Mouse (Mus musculus) right cerebral cortex, postnatal 25 days (tissue): ENCODE data around the gene Gnaq.

Source experiments
- DNase-seq: peaks from one replicate; pipeline ENCODE4 v3.0.0; 2022

The Gnaq gene

DNA sequence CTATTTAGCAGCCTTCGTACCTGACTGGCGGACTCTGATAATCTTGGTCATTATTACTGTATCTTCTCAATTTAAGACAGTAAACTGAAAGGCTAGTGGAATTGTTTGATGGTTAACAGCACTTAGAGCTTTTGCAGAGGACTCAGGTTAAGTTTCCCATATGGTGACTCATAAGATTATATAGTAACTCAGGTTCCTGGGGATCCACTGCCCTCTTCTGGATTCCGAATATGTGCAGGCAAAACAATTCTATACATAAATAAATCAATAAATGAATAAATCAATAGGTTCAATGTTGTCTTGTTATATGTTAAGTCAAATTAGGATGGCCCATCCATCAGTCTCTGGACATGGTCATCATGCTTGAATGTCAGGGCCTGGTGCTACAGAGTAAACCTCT, 191.6 kb downstream of the Gnaq start:
- DNase-seq: no peak

DNA sequence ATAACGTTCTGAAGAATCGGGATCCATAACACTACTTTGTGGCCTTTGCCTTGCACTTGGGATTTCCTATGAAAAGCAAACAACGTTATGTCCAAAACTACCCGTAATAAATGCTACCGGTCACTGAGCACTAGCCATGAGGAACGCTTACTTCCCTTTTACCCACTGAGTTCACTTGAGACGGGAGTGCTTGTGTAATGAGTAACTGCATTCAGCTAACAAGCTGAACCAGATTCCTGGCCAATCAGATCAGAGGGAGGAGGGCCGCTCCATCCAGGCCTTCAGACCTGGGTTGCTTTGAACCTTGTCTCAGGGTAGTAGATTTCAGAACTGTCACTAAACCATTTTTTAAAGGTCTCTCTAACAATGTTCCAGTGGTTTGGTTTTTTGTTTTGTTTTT, 193.3 kb downstream of the Gnaq start:
- DNase-seq: no peak

GRCm38 (mm10) chr19:16327401-16328073, 194.9 kb downstream of the Gnaq start:
- no peak for DNase-seq

DNA sequence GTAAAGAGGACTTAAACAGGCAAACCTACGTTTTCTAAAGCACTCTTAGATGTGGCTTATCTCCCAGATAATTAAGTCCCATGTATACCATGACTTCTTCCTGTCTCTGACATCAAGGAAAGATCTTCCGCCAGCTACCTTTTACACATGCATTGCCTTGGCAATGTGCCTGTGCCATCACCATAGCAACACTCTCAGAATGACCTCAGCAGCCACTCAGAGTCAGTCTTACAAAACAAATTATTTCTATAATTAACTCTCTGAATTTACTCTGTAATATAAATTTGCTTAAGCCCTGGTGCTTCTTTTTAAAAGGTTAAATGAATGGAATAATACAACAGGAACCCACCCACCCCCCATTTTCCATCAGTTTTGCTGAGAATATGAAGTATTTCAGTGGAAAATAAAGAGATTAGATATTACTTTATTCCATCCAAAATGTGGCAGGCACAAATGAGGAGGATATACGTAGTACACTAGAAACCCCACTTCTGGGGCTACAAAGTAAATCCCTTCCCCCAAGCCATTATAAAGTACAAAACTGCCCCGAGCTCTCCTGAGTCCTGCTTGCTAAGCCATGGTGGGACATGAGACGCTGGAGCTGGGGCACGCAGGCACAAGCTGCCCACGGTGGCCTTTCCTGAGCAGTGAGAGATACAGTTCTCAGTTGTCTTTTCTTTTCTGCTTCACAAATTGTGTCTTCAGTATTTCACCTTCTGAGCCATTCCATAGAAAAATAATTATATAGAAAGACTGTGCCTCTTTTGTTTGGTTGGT, 195.6 kb downstream of the Gnaq start:
- no peak for DNase-seq

- no peak for DNase-seq
Measured at GRCm38 (mm10) chr19:16329056-16329455, 196.4 kb downstream of the Gnaq start.

GRCm38 (mm10) chr19:16329648-16330047, 197.0 kb downstream of the Gnaq start:
- DNase-seq: no peak

- DNase-seq: no peak
Measured at GRCm38 (mm10) chr19:16330161-16330560, 197.5 kb downstream of the Gnaq start.

DNA sequence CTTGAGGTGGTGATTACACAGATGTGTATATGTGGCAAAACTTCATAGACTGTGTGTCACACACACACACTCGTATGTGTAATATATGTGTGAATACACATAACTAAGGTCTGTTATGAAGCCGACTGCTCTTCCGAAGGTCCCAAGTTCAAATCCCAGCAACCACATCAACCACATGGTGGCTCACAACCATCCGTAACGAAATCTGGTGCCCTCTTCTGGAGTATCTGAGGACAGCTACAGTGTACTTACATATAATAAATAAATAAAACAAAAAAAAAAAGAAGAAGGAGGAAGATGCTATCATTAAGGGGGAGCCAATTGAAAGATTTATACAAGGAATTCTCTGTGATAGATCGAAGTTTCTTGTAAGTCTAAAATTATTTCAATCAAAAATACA, 198.4 kb downstream of the Gnaq start:
- no peak for DNase-seq

- DNase-seq: no peak
Measured at GRCm38 (mm10) chr19:16337866-16338530, 205.4 kb downstream of the Gnaq start.

DNA sequence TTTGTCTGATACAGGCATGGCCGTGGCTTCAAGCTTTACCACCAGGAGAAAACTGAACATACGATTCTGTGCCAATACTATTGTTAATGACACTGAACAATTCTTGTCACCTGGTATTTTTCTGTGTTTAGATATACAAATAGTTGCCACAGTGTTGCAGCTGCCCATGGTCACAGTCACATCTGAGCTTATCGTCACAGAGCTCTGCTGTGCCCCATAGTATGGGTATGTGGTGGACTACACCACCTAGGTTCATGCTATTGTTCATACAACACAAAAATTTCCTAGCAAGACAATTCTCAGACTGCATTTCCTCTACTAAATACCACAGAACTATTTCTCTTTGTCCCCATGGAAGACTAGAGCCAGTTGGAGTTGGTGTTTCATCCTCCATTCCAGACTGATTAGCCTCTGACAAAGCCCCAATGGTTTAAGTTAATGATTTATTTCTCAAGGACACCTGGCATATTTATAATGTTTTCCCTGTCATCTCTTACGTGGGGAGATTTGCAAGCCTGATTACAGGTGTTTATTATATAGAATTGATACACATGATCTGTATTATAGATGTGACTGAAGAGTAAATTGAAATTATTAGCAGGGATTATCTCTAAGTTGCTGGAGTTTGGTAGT, 207.4 kb downstream of the Gnaq start:
- DNase-seq: no peak

GRCm38 (mm10) chr19:16342702-16343101, 210.1 kb downstream of the Gnaq start:
- no peak for DNase-seq

GRCm38 (mm10) chr19:16345516-16345915, 212.9 kb downstream of the Gnaq start:
- peak; percentile 34 for DNase-seq

DNA sequence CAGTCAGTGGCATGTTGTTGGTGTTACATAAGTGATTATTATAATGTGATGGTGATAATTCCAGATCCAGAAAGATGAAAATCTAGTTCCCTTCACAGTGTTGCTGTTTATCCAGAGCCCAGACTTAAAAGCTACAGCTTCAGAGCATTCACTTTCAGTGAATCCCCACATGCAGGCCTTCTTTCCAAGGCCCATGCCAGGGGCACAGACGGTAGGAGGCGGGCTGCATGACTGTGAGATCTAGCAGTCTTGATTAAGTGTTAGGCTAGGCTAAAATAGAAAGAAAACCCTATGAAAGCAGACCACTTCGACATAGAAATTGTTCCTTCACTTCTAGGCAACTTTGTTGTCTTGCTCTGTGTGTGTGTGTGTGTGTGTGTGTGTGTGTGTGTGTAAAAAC, 214.4 kb downstream of the Gnaq start:
- DNase-seq: no peak

- DNase-seq: no peak
Measured at GRCm38 (mm10) chr19:16353701-16354136, 221.1 kb downstream of the Gnaq start.

DNA sequence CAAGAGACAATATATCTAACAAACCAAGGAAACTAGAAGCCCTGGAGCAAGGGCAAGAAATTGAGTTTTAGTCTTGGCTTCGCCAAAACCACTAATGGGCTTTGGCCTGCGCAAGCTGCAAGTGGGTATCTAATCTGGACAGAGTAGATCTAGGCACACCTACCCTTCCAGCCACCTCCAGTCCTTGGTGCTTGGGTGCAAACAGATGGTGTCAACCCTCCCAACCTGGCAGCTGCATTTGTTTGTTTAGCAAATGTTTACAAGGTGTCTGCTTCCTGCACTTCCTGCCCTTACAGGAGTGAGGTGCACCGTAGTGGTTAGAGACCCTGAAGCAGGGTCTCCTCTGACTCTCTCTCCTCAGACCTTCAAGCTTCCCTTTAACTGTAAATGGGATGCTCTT, 225.5 kb downstream of the Gnaq start:
- no peak for DNase-seq

GRCm38 (mm10) chr19:16358905-16359304, 226.3 kb downstream of the Gnaq start:
- DNase-seq: no peak

- DNase-seq: no peak
Measured at GRCm38 (mm10) chr19:16366465-16367063, 233.9 kb downstream of the Gnaq start.

DNA sequence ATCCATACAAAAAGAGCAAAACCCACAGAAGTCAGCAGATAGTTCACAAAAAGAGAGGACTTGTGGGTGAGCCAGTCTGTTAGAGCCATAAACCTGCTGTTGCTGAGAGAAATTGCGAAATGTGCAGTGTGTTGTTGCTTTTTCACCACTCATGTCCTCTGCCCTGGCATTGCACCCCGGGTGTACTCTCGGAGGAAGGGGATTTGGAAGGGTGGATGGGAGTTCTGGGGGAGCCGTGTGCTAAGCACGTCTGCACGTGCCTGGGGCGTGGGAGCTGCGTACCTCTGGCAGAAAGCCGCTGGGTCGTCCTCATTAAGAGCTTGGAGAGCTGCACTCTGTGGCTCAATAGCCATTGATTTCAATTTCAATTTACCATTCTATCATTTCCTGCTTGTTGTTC, 234.6 kb downstream of the Gnaq start:
- DNase-seq: no peak

GRCm38 (mm10) chr19:16371680-16372079, 239.0 kb downstream of the Gnaq start:
- DNase-seq: no peak

DNA sequence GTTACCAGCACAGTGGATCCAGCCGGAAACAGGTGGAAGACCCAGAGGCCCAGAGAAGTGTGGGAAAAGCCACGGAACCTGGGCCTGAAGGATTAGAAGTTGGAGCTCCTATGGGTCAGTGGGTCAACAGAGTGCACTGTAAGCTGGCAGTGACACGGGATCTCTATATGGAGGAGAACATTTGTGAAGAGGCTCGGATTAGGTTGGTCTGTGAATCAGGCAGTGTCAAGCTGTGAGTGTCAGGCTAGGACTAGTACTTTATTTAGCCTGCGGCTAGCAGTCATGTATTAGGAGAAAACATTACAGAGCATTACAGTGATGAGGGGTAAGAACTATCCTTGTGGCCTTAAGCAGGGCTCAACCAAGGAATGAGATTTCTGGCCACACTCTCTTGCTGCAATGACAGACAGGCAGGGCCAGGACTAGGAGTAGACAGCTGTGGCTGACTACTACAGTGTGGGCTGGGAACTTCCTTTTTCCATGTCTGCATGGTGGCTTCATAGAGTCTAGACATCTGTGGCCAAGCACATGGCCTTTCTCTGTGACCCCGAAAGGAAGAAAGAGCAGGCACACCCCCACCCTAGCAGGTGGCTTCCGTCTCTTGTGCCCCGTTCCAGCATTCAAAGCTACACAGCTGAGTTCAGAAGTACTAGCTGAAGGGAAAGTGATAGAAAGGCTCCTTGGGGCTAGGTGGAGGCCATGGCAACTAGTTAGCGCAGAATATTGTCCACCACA, 240.3 kb downstream of the Gnaq start:
- DNase-seq: no peak

DNA sequence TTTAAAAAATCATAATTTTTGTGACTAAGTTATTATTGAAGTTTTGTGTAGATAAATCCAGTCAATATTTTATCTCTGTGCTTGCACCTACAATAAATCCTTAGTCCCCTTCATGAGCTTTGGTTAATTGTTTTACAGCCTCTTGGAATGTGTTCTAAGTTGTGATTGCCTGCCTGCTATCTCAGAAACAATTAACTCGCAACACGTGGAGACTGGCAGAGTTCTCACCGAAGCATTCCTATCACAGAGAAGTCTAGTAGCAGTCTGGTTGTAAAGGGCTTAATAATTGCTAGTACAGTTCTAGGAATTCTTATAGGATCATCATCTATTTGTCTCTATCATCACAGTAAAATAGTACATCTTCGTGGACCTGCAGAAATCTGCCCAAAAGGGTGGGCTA, 243.2 kb downstream of the Gnaq start:
- no peak for DNase-seq

- DNase-seq: no peak
Measured at GRCm38 (mm10) chr19:16378565-16378964, 245.9 kb downstream of the Gnaq start.
